Mouse (Mus musculus): ENCODE results near the gene Tspan32. TPM values are rescaled to one million over a fixed set of nuclear protein-coding genes. Genes with fewer than 3 reads are reported as not detected.

Tspan32 gene
- polyA plus RNA-seq, 1 experiment from 2014 or later: 4.4 TPM

- 89% methylated on average over 4 of the region's 4 CpGs for WGBS
- no peaks in the 10 kb centered on the region for H3K27me3 ChIP-seq (replicated peaks; ENCODE audit: low read depth, poor library complexity, severe bottlenecking)
- H3K4me3 ChIP-seq: no peak overlapping the region
- DNase-seq (ENCODE audit: low spot score): no peak
- H3K27ac ChIP-seq (replicated peaks): peak overlapping the region; percentile 86; the same call in 1 of the 2 replicates
- H3K36me3 ChIP-seq (replicated peaks): no peaks in the 10 kb centered on the region
- H3K9me3 ChIP-seq: no peaks in the 10 kb centered on the region
- H3K4me1 ChIP-seq: peaks cover 43% of the 10 kb centered on the region
Measured at GRCm38 (mm10) chr7:143009996-143010395, 5.2 kb downstream of the Tspan32 start.

- WGBS: 71% methylated on average over 1 of the region's 1 CpGs
- peaks cover 39% of the 10 kb centered on the region for H3K4me1 ChIP-seq
- H3K27me3 ChIP-seq (replicated peaks; ENCODE audit: low read depth, poor library complexity, severe bottlenecking): no peaks in the 10 kb centered on the region
- no peaks in the 10 kb centered on the region for H3K9me3 ChIP-seq
- DNase-seq (ENCODE audit: low spot score): no peak
- no peak overlapping the region for H3K27ac ChIP-seq (replicated peaks)
- no peak overlapping the region for H3K4me3 ChIP-seq
- no peaks in the 10 kb centered on the region for H3K36me3 ChIP-seq (replicated peaks)
Measured at GRCm38 (mm10) chr7:143011226-143011625, 6.4 kb downstream of the Tspan32 start.

GRCm38 (mm10) chr7:143012230-143012875 lies 7.5 kb downstream of the Tspan32 start:
- 92% methylated on average over 5 of the region's 5 CpGs for WGBS
- Histone ChIP-seq H3K27me3 (replicated peaks; ENCODE audit: low read depth, poor library complexity, severe bottlenecking) (no peaks in the 10 kb centered on the region), H3K4me1 (peaks cover 39% of the 10 kb centered on the region), H3K36me3 (replicated peaks) (no peaks in the 10 kb centered on the region), H3K9me3 (no peaks in the 10 kb centered on the region), H3K27ac (replicated peaks) (no peak overlapping the region), H3K4me3 (no peak overlapping the region)
- DNase-seq (ENCODE audit: low spot score): no peak

- no peak overlapping the region for H3K4me3 ChIP-seq
- H3K27ac ChIP-seq (replicated peaks): 0 out of 2 replicates have a peak overlapping the region, but pooled peaks have one; percentile 19
- H3K27me3 ChIP-seq (replicated peaks; ENCODE audit: low read depth, poor library complexity, severe bottlenecking): no peaks in the 10 kb centered on the region
- no peaks in the 10 kb centered on the region for H3K36me3 ChIP-seq (replicated peaks)
- H3K4me1 ChIP-seq: peaks cover 27% of the 10 kb centered on the region
- no peaks in the 10 kb centered on the region for H3K9me3 ChIP-seq
- 73% methylated on average over 8 of the region's 8 CpGs for WGBS
- no peak for DNase-seq (ENCODE audit: low spot score)
Measured at GRCm38 (mm10) chr7:143013420-143014178, 8.8 kb downstream of the Tspan32 start.

GRCm38 (mm10) chr7:143014862-143015659 lies 10.2 kb downstream of the Tspan32 start:
- no peak overlapping the region for H3K4me3 ChIP-seq
- H3K4me1 ChIP-seq: peaks cover 12% of the 10 kb centered on the region; the same call in 1 of the 2 replicates
- H3K9me3 ChIP-seq: no peaks in the 10 kb centered on the region
- no peaks in the 10 kb centered on the region for H3K36me3 ChIP-seq (replicated peaks)
- no peaks in the 10 kb centered on the region for H3K27me3 ChIP-seq (replicated peaks; ENCODE audit: low read depth, poor library complexity, severe bottlenecking)
- WGBS: 84% methylated on average over 7 of the region's 7 CpGs
- DNase-seq (ENCODE audit: low spot score): no peak
- no peak overlapping the region for H3K27ac ChIP-seq (replicated peaks)

GRCm38 (mm10) chr7:143015755-143016423 lies 11.0 kb downstream of the Tspan32 start:
- Histone ChIP-seq H3K27ac (replicated peaks) (no peak overlapping the region), H3K4me3 (no peak overlapping the region), H3K27me3 (replicated peaks; ENCODE audit: low read depth, poor library complexity, severe bottlenecking) (no peaks in the 10 kb centered on the region), H3K9me3 (no peaks in the 10 kb centered on the region), H3K36me3 (replicated peaks) (no peaks in the 10 kb centered on the region), H3K4me1 (peaks cover 17% of the 10 kb centered on the region)
- WGBS: 11% methylated on average over 1 of the region's 1 CpGs
- no peak for DNase-seq (ENCODE audit: low spot score)

GRCm38 (mm10) chr7:143016424-143017142 lies 11.7 kb downstream of the Tspan32 start:
- DNase-seq (ENCODE audit: low spot score): no peak
- WGBS: 47% methylated on average over 9 of the region's 9 CpGs
- H3K27ac ChIP-seq (replicated peaks): no peak overlapping the region
- H3K9me3 ChIP-seq: no peaks in the 10 kb centered on the region
- H3K4me1 ChIP-seq: peaks cover 17% of the 10 kb centered on the region
- H3K36me3 ChIP-seq (replicated peaks): no peaks in the 10 kb centered on the region
- H3K27me3 ChIP-seq (replicated peaks; ENCODE audit: low read depth, poor library complexity, severe bottlenecking): no peaks in the 10 kb centered on the region
- H3K4me3 ChIP-seq: no peak overlapping the region

GRCm38 (mm10) chr7:143017181-143017580 lies 12.3 kb downstream of the Tspan32 start:
- no peak for DNase-seq (ENCODE audit: low spot score)
- H3K36me3 ChIP-seq (replicated peaks): no peaks in the 10 kb centered on the region
- peaks cover 17% of the 10 kb centered on the region for H3K4me1 ChIP-seq
- no peaks in the 10 kb centered on the region for H3K9me3 ChIP-seq
- 74% methylated on average over 4 of the region's 4 CpGs for WGBS
- no peak overlapping the region for H3K4me3 ChIP-seq
- H3K27me3 ChIP-seq (replicated peaks; ENCODE audit: low read depth, poor library complexity, severe bottlenecking): no peaks in the 10 kb centered on the region
- no peak overlapping the region for H3K27ac ChIP-seq (replicated peaks)

- no peaks in the 10 kb centered on the region for H3K9me3 ChIP-seq
Measured at GRCm38 (mm10) chr7:143020040-143020439, 15.2 kb downstream of the Tspan32 start.

GRCm38 (mm10) chr7:143020764-143021163 lies 15.9 kb downstream of the Tspan32 start:
- Histone ChIP-seq H3K9me3 (no peaks in the 10 kb centered on the region), H3K27me3 (replicated peaks; ENCODE audit: low read depth, poor library complexity, severe bottlenecking) (no peaks in the 10 kb centered on the region), H3K4me1 (peaks cover 16% of the 10 kb centered on the region), H3K27ac (replicated peaks) (no peak overlapping the region), H3K36me3 (replicated peaks) (peaks cover 4% of the 10 kb centered on the region; the same call in 1 of the 2 replicates), H3K4me3 (no peak overlapping the region)
- DNase-seq (ENCODE audit: low spot score): no peak
- 80% methylated on average over 3 of the region's 3 CpGs for WGBS

More at GRCm38 (mm10) chr7:143020040-143020439, 15.2 kb downstream of the Tspan32 start:
- DNase-seq (ENCODE audit: low spot score): no peak
- no peaks in the 10 kb centered on the region for H3K27me3 ChIP-seq (replicated peaks; ENCODE audit: low read depth, poor library complexity, severe bottlenecking)
- H3K36me3 ChIP-seq (replicated peaks): peaks cover under 1% of the 10 kb centered on the region; the same call in 1 of the 2 replicates
- H3K27ac ChIP-seq (replicated peaks): no peak overlapping the region
- H3K4me3 ChIP-seq: no peak overlapping the region
- H3K4me1 ChIP-seq: peaks cover 17% of the 10 kb centered on the region

GRCm38 (mm10) chr7:143021356-143022164 lies 16.7 kb downstream of the Tspan32 start:
- DNase-seq (ENCODE audit: low spot score): no peak
- H3K4me3 ChIP-seq: no peak overlapping the region
- 63% methylated on average over 5 of the region's 5 CpGs for WGBS

More at GRCm38 (mm10) chr7:143021356-143022164, 16.7 kb downstream of the Tspan32 start:
- Histone ChIP-seq H3K4me1 (peaks cover 9% of the 10 kb centered on the region), H3K27ac (replicated peaks) (no peak overlapping the region), H3K27me3 (replicated peaks; ENCODE audit: low read depth, poor library complexity, severe bottlenecking) (no peaks in the 10 kb centered on the region), H3K9me3 (no peaks in the 10 kb centered on the region), H3K36me3 (replicated peaks) (peaks cover 4% of the 10 kb centered on the region; the same call in 1 of the 2 replicates)
